Mouse (Mus musculus) left cerebral cortex, adult 8-10 months (tissue): ENCODE measurements at regions not wholly inside any gene's neighbourhood (a gene's known extent, or its start where the extent isn't known, plus 50 kb on each side); places are given as distances from the start of the nearest gene placed in this dataset.

Experiments
- DNase-seq, 2 experiments: peaks; one replicate each; pipeline ENCODE4 v3.0.0; 2022; ENCODE audit warnings: low spot score in 2 of 2

- DNase-seq: no peak
Measured at GRCm38 (mm10) chr7:73261750-73262149, 113.6 kb upstream of the Rgma start.

DNA sequence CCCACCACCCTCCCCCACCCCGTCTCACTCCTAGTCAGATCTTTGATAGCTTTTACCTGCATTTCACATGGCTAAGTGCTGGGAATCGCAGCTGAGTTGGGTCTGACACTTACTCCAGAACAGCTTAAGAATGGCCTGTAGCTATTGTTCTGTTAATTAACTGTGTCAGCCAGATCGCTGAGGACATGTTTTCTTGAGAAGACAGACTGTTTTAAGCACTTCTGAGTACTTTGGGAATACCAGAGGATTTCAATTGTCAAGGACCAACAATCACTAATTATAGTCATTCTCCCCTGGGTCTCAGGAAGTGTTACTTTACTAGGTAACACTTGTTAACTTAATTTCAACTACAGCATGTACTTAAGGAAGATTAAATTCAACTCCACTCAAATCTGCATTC, 112.8 kb upstream of the Rgma start:
- no peak for DNase-seq

GRCm38 (mm10) chr7:73269626-73270025, 105.7 kb upstream of the Rgma start:
- DNase-seq: no peak

DNA sequence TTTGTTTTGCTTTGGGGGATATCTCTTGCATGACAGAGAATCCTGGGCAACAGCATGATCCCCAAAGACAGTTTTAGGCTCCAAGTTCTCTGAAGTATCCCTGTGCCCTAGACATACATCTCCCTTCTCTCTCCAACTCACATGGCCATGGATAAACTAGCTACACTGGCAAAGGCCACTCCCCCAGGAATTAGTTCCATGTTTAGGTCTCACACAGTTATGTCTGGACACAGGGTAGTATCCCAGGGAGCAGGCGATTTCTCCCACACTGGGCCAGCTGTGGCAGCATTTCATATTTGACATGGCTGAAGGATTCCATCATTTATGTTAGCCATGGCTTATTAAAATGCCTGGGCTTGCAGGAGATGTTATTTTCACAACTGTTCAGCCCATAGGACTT, 102.5 kb upstream of the Rgma start:
- no peak for DNase-seq

- no peak for DNase-seq
Measured at GRCm38 (mm10) chr7:73275814-73276271, 99.5 kb upstream of the Rgma start.

- DNase-seq: no peak
Measured at GRCm38 (mm10) chr7:73278616-73279015, 96.7 kb upstream of the Rgma start.

GRCm38 (mm10) chr7:73279936-73280445, 95.3 kb upstream of the Rgma start:
- DNase-seq: no peak

DNA sequence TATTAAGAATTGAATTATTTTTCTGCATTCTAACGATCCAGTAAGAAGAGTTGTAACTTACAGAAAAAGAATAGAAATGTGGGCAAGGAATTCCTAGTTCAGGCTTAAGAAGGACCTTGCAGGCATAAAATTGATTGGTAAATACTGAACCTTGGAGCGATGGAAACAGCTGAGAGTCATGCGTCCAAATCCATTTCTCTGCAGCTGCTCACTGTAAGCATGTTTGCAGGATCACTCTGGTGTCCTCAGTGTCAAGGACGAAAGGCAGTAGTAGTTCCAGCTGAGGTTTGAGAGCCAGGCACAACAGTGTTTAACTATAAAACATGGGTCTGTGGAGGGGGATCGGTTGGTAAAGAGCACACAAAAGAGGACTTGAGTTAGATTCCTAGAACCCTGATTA, 89.1 kb upstream of the Rgma start:
- no peak for DNase-seq

- no peak for DNase-seq
Measured at GRCm38 (mm10) chr7:73293337-73293736, 82.0 kb upstream of the Rgma start.

GRCm38 (mm10) chr7:73294399-73294798, 80.9 kb upstream of the Rgma start:
- DNase-seq: no peak

DNA sequence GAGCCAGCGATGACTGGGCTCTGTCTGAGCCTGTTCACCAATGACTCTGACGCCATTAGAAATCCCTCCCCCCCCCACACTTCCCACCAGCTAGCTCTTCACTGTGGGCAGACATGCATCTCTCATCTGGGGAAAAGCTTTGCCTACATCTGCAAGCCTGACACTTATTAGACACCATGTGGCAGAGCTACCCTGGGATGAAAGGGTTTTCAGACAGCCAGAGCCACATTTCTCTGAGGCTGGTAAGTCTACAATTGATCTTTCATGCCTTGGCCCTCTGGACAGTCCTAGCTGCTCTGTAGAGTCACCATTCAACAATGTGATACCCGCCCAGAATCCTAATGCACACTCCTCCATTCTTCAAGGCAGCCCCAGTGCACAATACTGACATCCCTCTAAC, 72.8 kb upstream of the Rgma start:
- no peak for DNase-seq

GRCm38 (mm10) chr7:73303818-73304217, 71.5 kb upstream of the Rgma start:
- no peak for DNase-seq

DNA sequence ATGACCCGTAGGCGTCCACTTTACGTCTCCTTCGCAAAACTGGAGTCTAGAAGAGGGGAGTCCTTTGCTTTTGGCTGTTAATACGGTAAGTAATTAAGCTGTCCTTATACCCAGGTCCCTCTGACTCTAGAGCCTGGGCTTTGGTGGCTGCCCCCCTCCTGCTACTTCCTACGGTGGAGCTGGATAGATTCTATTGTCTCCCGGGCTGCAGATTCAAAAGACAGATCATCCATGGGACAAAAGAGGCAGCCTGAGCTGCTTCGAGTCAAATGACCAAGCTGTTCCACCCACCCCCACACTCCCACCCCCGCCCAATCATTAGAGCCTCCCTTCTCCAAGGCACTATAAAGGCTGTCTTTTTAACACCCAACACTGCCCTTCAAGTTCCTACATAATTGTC, 70.5 kb upstream of the Rgma start:
- DNase-seq: no peak

DNA sequence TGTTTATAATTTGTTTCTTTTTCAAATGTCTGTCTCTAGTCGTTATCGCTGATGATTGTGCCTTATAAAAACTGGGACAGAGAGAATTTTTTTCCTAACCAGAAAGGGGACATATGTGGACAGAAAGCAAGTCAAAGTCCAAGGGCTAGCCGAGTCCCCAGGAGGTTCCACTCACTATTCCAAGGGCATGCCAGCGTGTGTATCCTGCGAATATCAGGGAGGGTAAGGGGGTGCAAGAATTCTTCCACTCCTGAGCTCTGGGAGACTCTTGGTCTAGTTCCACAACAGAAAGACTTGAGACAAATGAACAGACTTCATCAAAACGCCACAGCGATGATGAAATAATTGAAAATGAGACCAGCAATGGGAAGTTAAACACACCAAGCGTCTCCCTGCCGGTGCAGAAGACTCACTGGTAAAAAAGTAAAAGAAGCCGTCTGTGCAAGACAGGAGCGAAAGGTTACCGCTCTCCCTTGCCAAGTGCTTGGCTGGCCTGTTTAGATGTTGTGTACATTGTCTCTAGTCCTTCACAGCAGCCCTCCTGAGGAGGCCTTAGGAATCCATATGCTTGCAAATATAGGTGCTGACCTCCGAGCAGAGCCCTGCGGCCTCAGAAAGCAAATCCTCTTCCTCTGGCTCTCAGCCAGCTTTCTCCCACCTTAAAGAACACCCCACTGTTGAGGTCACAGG, 69.9 kb upstream of the Rgma start:
- DNase-seq: no peak

DNA sequence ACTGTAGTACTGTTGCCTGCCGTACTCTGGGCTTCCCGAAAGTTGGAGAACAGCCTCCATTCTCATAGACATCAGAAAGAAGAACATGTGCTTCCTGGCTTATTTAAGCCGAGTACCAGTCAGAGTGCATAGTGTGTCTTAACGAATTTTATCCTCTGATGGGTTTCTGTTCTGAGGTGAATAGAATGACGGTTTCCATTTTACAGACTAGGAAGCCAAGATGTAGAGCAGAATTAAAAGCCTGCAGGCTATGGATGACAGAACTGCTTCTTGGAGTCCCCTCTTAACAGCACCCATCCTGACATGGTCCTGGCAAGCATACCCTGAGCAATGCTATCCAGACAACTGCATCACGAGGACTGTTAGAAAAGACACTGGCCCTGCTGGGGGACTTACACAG, 69.0 kb upstream of the Rgma start:
- no peak for DNase-seq

GRCm38 (mm10) chr7:73306728-73307127, 68.6 kb upstream of the Rgma start:
- DNase-seq: no peak

GRCm38 (mm10) chr7:73307586-73308490, 67.5 kb upstream of the Rgma start:
- no peak for DNase-seq

- no peak for DNase-seq
Measured at GRCm38 (mm10) chr7:73308981-73309380, 66.3 kb upstream of the Rgma start.

DNA sequence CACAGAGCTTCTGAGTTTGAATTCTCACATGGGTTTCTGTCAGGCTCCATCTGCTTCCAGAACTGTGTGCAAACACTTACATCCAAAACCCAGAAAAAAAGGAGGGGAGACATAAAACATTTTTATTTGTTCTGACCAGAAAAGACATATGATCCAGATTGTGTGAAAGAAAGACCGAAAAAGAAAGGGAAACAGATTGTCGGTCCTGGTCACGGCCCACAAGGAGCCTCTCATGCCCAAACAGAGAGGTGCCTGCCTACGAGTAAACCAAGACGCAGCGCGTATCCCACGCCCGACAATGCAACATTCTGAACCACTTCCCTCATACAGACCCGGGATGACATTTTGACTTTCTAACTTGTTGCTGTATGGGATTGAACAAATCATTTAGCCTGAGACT, 65.3 kb upstream of the Rgma start:
- no peak for DNase-seq

DNA sequence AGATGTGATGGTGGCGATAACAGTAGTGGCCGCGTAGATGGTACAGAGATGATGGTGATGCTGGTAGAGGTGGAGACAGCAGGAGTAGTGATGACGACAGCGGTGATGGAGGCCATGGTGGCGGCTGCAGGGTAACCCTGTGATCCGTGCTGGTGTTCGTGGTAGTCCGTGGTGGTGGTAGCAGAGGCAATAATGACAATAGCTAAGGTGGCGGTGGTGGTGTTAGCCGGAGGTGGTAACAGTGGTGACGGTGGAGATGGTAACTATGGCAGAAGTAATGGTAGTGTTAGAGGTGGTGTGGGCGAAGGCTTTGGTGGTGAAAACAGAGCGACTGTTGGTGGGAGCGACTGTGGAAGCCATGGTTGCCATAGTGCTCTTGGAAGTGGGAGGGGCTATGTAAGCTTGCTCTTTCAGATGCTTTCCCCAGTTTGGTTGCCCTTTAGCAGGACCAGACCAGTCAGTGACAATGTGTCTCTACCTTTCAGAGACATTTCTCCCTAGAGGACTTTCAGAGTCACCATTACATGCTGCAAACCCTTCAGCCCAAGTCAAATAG, 64.7 kb upstream of the Rgma start:
- DNase-seq: no peak

- no peak for DNase-seq
Measured at GRCm38 (mm10) chr7:73315555-73315954, 59.8 kb upstream of the Rgma start.

GRCm38 (mm10) chr7:73317574-73317973, 57.7 kb upstream of the Rgma start:
- DNase-seq: no peak
